Mouse (Mus musculus): ENCODE measurements around the gene Bmt2. TPM values are rescaled to one million over a fixed set of nuclear protein-coding genes. Genes with fewer than 3 reads are reported as not detected.

Bmt2 gene
- 21.3 and 22.4 TPM in 2 replicates for polyA plus RNA-seq (2016; fragmentation: Nextera tagmentation; extraction: Ambion mirVana)

- Histone ChIP-seq H3K4me3 (peak within 1 kb of the TSS; percentile 93), H3K4me1 (peaks cover 32% of the 10 kb centered on the region), H3K9me3 (replicated peaks) (no peaks in the 10 kb centered on the region), H3K27me3 (ENCODE audit: low read depth, poor library complexity, severe bottlenecking) (no peaks in the 10 kb centered on the region), H3K27ac (replicated peaks) (peak within 1 kb of the TSS; percentile 96), H3K36me3 (peaks cover 5% of the 10 kb centered on the region; the same call in 1 of the 2 replicates)
- DNase-seq (ENCODE audit: low spot score) = peak; percentile 98
- WGBS = under 1% methylated on average over 37 of the region's 37 CpGs
These were observed at the start of gene Bmt2 for GRCm38 (mm10) chr6:13677818-13678282. Bmt2 (minus strand) TSS chr6:13677966.

- H3K27ac ChIP-seq (replicated peaks) = no peak overlapping the region
- H3K4me1 ChIP-seq = no peaks in the 10 kb centered on the region
- H3K27me3 ChIP-seq (ENCODE audit: low read depth, poor library complexity, severe bottlenecking) = no peaks in the 10 kb centered on the region
- no peaks in the 10 kb centered on the region for H3K9me3 ChIP-seq (replicated peaks)
- DNase-seq (ENCODE audit: low spot score) = no peak
- no peaks in the 10 kb centered on the region for H3K36me3 ChIP-seq
- WGBS = 93% methylated on average over 3 of the region's 3 CpGs
- H3K4me3 ChIP-seq = no peak overlapping the region
These were observed 44.4 kb upstream of the Bmt2 start for GRCm38 (mm10) chr6:13722166-13722565.

DNA sequence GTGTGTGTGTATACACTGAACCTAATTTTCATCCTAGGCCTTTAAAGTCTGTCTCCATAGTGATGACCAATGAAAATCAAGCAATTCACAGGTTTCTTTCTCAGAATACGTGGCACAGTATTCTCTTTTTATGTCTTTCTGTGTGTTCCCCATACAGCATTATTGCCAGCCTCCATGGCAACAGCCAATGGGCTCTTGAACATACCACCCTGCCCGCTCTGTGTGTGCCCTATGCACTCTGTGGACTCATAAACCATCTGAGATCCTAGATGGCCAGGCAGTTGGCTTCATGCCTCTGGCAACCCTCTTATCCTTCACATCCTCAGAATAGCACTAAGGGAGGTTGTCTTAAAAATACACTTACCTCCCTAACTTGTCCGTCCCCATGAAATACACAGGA, 37.1 kb upstream of the Bmt2 start:
- 85% methylated on average over 3 of the region's 3 CpGs for WGBS
- no peaks in the 10 kb centered on the region for H3K4me1 ChIP-seq
- no peak for DNase-seq (ENCODE audit: low spot score)
- H3K27me3 ChIP-seq (ENCODE audit: low read depth, poor library complexity, severe bottlenecking) = no peaks in the 10 kb centered on the region
- no peak overlapping the region for H3K27ac ChIP-seq (replicated peaks)
- no peaks in the 10 kb centered on the region for H3K9me3 ChIP-seq (replicated peaks)
- no peak overlapping the region for H3K4me3 ChIP-seq
- H3K36me3 ChIP-seq = no peaks in the 10 kb centered on the region

- no peak for DNase-seq (ENCODE audit: low spot score)
- WGBS = 87% methylated on average over 4 of the region's 4 CpGs
- no peak overlapping the region for H3K4me3 ChIP-seq
- no peaks in the 10 kb centered on the region for H3K4me1 ChIP-seq
- no peaks in the 10 kb centered on the region for H3K9me3 ChIP-seq (replicated peaks)
- no peak overlapping the region for H3K27ac ChIP-seq (replicated peaks)
- H3K36me3 ChIP-seq = no peaks in the 10 kb centered on the region
- H3K27me3 ChIP-seq (ENCODE audit: low read depth, poor library complexity, severe bottlenecking) = no peaks in the 10 kb centered on the region
These were observed 19.1 kb upstream of the Bmt2 start for GRCm38 (mm10) chr6:13696882-13697281.

DNA sequence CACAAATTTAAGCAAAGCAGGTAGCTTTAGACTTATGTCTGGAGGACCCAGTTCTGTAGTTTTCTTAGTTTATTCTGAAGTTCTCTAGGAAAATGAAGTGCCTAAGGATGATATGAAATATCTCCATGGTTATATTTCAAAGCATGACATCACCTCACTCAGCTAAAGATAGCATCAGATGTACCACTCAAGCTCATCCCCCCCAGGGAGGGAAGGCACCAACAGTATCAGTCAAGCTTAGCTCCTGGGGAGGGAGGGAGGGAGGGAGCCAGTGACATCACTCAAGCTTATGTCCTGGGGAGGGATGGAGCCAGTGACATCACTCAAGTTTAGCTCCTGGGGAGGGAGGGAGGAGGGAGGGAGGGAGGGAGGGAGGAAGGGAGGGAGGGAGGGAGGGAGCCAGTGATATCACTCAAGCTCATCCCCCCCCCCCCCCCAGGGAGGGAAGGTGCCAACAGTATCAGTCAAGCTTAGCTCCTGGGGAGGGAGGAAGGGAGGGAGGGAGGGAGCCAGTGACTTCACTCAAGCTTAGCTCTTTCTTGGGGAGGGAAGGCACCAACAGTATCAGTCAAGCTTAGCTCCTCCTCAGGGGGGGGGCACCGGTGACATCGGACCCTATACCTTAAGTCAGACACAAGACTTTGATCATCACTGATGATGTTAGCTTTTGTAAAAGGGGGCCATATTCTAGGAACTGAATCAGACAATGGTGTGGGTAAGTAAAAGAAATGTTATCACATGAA, 17.5 kb upstream of the Bmt2 start:
- Histone ChIP-seq H3K27ac (replicated peaks) (no peak overlapping the region), H3K4me3 (no peak overlapping the region), H3K36me3 (no peaks in the 10 kb centered on the region), H3K9me3 (replicated peaks) (no peaks in the 10 kb centered on the region), H3K4me1 (no peaks in the 10 kb centered on the region), H3K27me3 (ENCODE audit: low read depth, poor library complexity, severe bottlenecking) (no peaks in the 10 kb centered on the region)
- 82% methylated on average over 2 of the region's 2 CpGs for WGBS
- DNase-seq (ENCODE audit: low spot score) = no peak

DNA sequence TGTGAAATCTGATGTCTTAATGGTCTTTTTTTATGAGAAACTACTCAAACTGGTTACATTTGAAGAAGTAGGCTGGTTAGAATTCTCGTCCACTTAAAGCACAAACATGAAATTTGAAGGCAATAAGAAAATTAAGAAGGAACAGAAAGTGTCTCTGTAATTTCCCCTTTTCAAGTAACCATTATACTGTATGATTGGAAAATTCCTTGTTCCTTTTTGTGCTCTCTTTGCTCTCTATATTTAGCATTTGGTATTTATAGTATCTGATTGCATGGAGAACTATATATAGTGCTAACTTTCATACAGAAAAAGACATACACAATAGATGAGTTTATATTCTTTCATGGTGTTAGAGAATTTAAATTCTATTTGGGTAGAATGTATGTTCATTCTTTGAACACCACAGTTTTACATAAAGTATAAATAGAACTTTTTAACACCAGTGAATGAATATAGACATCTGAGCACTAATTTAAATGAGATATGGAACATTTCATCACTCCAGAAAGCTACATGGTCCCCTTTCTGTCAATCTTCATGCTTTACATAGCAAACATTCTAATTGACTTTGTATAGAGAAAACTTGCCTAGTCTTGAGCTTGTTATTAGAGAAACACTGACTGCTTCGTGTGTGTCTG, 14.0 kb upstream of the Bmt2 start:
- Histone ChIP-seq H3K4me1 (no peaks in the 10 kb centered on the region), H3K36me3 (no peaks in the 10 kb centered on the region), H3K4me3 (no peak overlapping the region), H3K9me3 (replicated peaks) (no peaks in the 10 kb centered on the region), H3K27me3 (ENCODE audit: low read depth, poor library complexity, severe bottlenecking) (no peaks in the 10 kb centered on the region), H3K27ac (replicated peaks) (no peak overlapping the region)
- WGBS = 82% methylated on average over 2 of the region's 2 CpGs
- DNase-seq (ENCODE audit: low spot score) = no peak

DNA sequence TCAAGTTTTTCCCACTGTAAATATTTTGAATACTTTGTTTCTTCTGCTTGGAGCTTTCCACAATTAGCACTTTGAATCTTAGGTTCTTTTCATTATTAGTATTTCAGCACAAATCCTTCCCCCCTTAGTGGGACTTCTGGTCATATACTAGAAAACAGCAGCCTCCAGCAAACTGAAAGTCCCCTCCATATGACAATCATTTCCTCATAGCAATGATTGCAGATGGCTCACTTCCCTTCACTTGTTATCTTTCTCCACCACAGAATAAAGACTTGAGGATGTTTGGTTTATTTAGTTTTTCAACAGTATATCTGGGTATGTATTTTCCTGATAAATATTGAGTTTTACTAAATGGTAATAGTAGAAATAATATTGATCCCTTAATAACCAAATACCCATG, 12.6 kb upstream of the Bmt2 start:
- Histone ChIP-seq H3K4me3 (no peak overlapping the region), H3K36me3 (no peaks in the 10 kb centered on the region), H3K27ac (replicated peaks) (no peak overlapping the region), H3K9me3 (replicated peaks) (no peaks in the 10 kb centered on the region), H3K27me3 (ENCODE audit: low read depth, poor library complexity, severe bottlenecking) (no peaks in the 10 kb centered on the region), H3K4me1 (no peaks in the 10 kb centered on the region)
- no peak for DNase-seq (ENCODE audit: low spot score)

- no peaks in the 10 kb centered on the region for H3K9me3 ChIP-seq (replicated peaks)
- no peaks in the 10 kb centered on the region for H3K27me3 ChIP-seq (ENCODE audit: low read depth, poor library complexity, severe bottlenecking)
- no peak overlapping the region for H3K4me3 ChIP-seq
- WGBS = 94% methylated on average over 2 of the region's 2 CpGs
- DNase-seq (ENCODE audit: low spot score) = no peak
- no peaks in the 10 kb centered on the region for H3K36me3 ChIP-seq
- H3K27ac ChIP-seq (replicated peaks) = no peak overlapping the region
- H3K4me1 ChIP-seq = no peaks in the 10 kb centered on the region
These were observed 6.3 kb upstream of the Bmt2 start for GRCm38 (mm10) chr6:13683929-13684595.

- H3K4me3 ChIP-seq = peak overlapping the region; percentile 93
- H3K9me3 ChIP-seq (replicated peaks) = no peaks in the 10 kb centered on the region
- H3K27ac ChIP-seq (replicated peaks) = peak overlapping the region; percentile 96
- no peak for DNase-seq (ENCODE audit: low spot score)
- WGBS = 22% methylated on average over 5 of the region's 5 CpGs
- H3K4me1 ChIP-seq = peaks cover 32% of the 10 kb centered on the region
- no peaks in the 10 kb centered on the region for H3K27me3 ChIP-seq (ENCODE audit: low read depth, poor library complexity, severe bottlenecking)
- 0 out of 2 replicates have a peak, but pooled peaks cover under 1% of the 10 kb centered on the region for H3K36me3 ChIP-seq
These were observed 583 bp upstream of the Bmt2 start for GRCm38 (mm10) chr6:13678349-13678748.

DNA sequence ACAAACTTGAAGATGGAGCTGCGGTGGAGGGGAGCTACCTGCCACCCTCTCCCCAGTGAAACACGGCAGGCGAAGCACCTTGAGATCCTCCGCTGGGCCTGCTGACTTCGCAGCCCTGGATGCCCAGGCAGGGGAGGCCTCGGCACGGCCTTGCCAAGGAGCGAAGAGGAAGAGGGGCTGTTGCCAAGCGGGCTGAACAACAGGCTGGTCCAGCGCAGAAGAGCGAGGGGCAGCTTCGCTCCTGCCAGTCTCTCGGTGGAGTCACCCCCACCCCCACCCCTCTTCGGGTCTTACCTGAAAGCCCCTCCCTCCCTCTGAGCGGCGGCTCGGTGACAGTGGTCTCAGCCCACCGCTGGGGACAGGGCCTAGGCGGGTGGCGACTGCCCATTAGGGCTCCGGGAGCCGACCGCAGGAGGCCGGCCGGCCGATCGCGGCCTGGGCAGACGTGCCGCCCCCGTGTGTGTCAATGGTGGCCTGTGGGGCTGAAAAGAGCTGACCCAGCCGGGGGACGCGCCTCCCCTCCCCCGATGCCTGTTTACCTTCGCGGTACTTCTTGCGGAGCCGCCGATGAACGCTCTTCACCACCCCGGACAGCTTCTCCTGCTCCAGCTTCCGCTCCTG, 515 bp downstream of the Bmt2 start:
- Histone ChIP-seq H3K27me3 (ENCODE audit: low read depth, poor library complexity, severe bottlenecking) (no peaks in the 10 kb centered on the region), H3K9me3 (replicated peaks) (no peaks in the 10 kb centered on the region), H3K4me3 (peak overlapping the region; percentile 93), H3K27ac (replicated peaks) (peak overlapping the region; percentile 96), H3K4me1 (peaks cover 32% of the 10 kb centered on the region), H3K36me3 (peaks cover 5% of the 10 kb centered on the region; the same call in 1 of the 2 replicates)
- DNase-seq (ENCODE audit: low spot score) = no peak
- WGBS = under 1% methylated on average over 41 of the region's 43 CpGs

GRCm38 (mm10) chr6:13676196-13676595, 1.6 kb downstream of the Bmt2 start:
- no peaks in the 10 kb centered on the region for H3K27me3 ChIP-seq (ENCODE audit: low read depth, poor library complexity, severe bottlenecking)
- no peak for DNase-seq (ENCODE audit: low spot score)
- peak overlapping the region; percentile 93 for H3K4me3 ChIP-seq
- no peak overlapping the region for H3K27ac ChIP-seq (replicated peaks)
- peaks cover 32% of the 10 kb centered on the region for H3K4me1 ChIP-seq
- peaks cover 5% of the 10 kb centered on the region; the same call in 1 of the 2 replicates for H3K36me3 ChIP-seq
- no peaks in the 10 kb centered on the region for H3K9me3 ChIP-seq (replicated peaks)

GRCm38 (mm10) chr6:13674600-13675305, 3.0 kb downstream of the Bmt2 start:
- 91% methylated on average over 5 of the region's 5 CpGs for WGBS
- peaks cover 5% of the 10 kb centered on the region; the same call in 1 of the 2 replicates for H3K36me3 ChIP-seq
- H3K4me1 ChIP-seq = peaks cover 32% of the 10 kb centered on the region
- H3K27ac ChIP-seq (replicated peaks) = no peak overlapping the region
- H3K27me3 ChIP-seq (ENCODE audit: low read depth, poor library complexity, severe bottlenecking) = no peaks in the 10 kb centered on the region
- H3K9me3 ChIP-seq (replicated peaks) = no peaks in the 10 kb centered on the region
- no peak for DNase-seq (ENCODE audit: low spot score)
- H3K4me3 ChIP-seq = no peak overlapping the region
